Mouse (Mus musculus) limb, embryonic 15.5 days (tissue): Measurements from ENCODE around the gene Mri1. TPM values are rescaled to one million over a fixed set of nuclear protein-coding genes. Genes with fewer than 3 reads are reported as not detected.
A peak's percentile ranks its signal among the peaks of the same experiment; 100 is the strongest.

Experiments used
- ATAC-seq: fragments of 200-750 bp; cut with Nextera tagmentation; 2 replicates; pipeline ENCODE4 v1.8.0; 2017; ENCODE audit warnings: low read depth, moderate TSS enrichment; ENCODE audit not compliant: insufficient number of reproducible peaks, low FRiP score, low TSS enrichment
- H3K27ac ChIP-seq: fragments of 300-500 bp; sonication (generic); 2 replicates; pipeline ENCODE4 v1.5.1; 2015; ENCODE audit warnings: moderate library complexity, mild to moderate bottlenecking, inconsistent platforms
- H3K27me3 ChIP-seq: fragments of 300-500 bp; sonication (generic); 2 replicates; pipeline ENCODE4 v1.6.1; 2015; ENCODE audit warnings: inconsistent platforms
- H3K36me3 ChIP-seq: fragments of 300-500 bp; sonication (generic); 2 replicates; pipeline ENCODE4 v1.6.1; 2015; ENCODE audit warnings: inconsistent platforms
- H3K4me1 ChIP-seq: fragments of 300-500 bp; sonication (generic); 2 replicates; pipeline ENCODE4 v1.6.1; 2015; ENCODE audit warnings: inconsistent platforms
- H3K4me2 ChIP-seq: fragments of 300-500 bp; sonication (generic); 2 replicates; pipeline ENCODE4 v1.6.1; 2015; ENCODE audit warnings: mild to moderate bottlenecking, inconsistent platforms
- H3K4me3 ChIP-seq: fragments of 300-500 bp; sonication (generic); 2 replicates; pipeline ENCODE4 v1.5.1; 2015; ENCODE audit warnings: mild to moderate bottlenecking, inconsistent platforms
- H3K9ac ChIP-seq: fragments of 300-500 bp; sonication (generic); 2 replicates; pipeline ENCODE4 v1.6.1; 2015; ENCODE audit warnings: inconsistent platforms
- H3K9me3 ChIP-seq: fragments of 300-500 bp; sonication (generic); 2 replicates; pipeline ENCODE4 v1.6.1; 2016; ENCODE audit warnings: inconsistent platforms
- WGBS: fragments of 180-500 bp; shearing (Covaris S2); methylation state at CpG from one replicate; pipeline ENCODE4 v1.1.7; 2015; 5-methylcytosine and 5-hydroxymethylcytosine counted together
- microRNA counts: library from miRNA; unstranded; fragments of <30 nt; microRNA quantifications from one replicate; lab custom pipeline; 2016
- microRNA-seq: library from miRNA; unstranded; fragments of <30 nt; microRNA quantifications from one replicate; pipeline ENCODE4, GENCODE M21; 2016
- polyA plus RNA-seq: library from polyadenylated mRNA; unstranded; fragments of >200 nt; fragmentation: Nextera tagmentation; extraction: Ambion mirVana; gene quantifications from 2 replicates; pipeline ENCODE4 v1.2.1, GENCODE M21; 2015

The Mri1 gene
- polyA plus RNA-seq, 1 experiment from 2014 or later, result 62.0 TPM

GRCm38 (mm10) chr8:84200652-84201544 is 56.2 kb downstream of the Mri1 start:
- 2% methylated on average over 58 of the region's 70 CpGs for WGBS
- H3K27me3 ChIP-seq, result no peaks in the 10 kb centered on the region
- peak overlapping the region; percentile 93 for H3K4me2 ChIP-seq
- peak overlapping the region; percentile 87 for H3K9ac ChIP-seq
- ATAC-seq, result peak; percentile 41
- H3K27ac ChIP-seq, result peak overlapping the region; percentile 99
- no peaks in the 10 kb centered on the region for H3K9me3 ChIP-seq
- H3K4me1 ChIP-seq, result peaks cover 69% of the 10 kb centered on the region
- peaks cover 10% of the 10 kb centered on the region for H3K36me3 ChIP-seq
- peak overlapping the region; percentile 76 for H3K4me3 ChIP-seq

DNA sequence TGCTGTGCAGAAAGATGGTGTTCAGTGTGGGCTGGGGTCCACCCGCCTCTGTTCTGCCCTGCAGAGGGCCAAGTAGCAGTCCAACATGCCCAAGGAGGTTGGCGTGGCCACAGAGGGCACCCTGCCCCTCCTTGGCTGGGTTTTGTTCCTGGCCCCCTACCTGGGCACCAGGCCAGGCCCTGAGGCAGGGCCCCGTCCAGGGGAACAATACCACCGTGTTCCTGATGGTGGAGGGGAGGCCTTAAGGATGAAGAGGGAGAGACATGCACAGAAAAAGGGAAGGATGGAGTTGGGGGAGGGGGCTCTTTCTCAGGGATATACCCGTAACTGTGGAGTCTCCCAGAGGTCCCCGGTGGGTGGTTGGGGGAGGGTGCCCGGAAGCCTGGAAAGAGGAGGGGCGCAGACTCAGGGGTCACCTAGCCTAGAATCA is 57.0 kb downstream of the Mri1 start:
- Histone ChIP-seq H3K27me3 (no peaks in the 10 kb centered on the region), H3K4me3 (peak overlapping the region; percentile 76), H3K9ac (peak overlapping the region; percentile 87; the same call in 1 of the 2 replicates), H3K9me3 (no peaks in the 10 kb centered on the region), H3K27ac (peak overlapping the region; percentile 99), H3K4me1 (peaks cover 65% of the 10 kb centered on the region), H3K4me2 (peak overlapping the region; percentile 93), H3K36me3 (peaks cover 3% of the 10 kb centered on the region; the same call in 1 of the 2 replicates)
- WGBS, result 10% methylated on average over 8 of the region's 8 CpGs
- ATAC-seq, result no peak

MicroRNA genes within 50 kb of the gene (microRNA counts, 519-probe panel; counts per million panel counts)
- microRNA mmu-miR-23a (lab: Ali Mortazavi, UCI) (4,054 counts per million, percentile 92 among the panel's probes with 10 or more counts), microRNA mmu-miR-27a (lab: Ali Mortazavi, UCI) (4,169 counts per million, percentile 93 among the panel's probes with 10 or more counts)

Small RNAs within 50 kb of the gene (microRNA-seq; reads per million reads assigned to microRNA genes)
- gene Mir23a (27,813 reads per million, percentile 97 among the genes with 10 or more reads in this experiment), gene Mir24-2 (not detected), gene Mir27a (439 reads per million, percentile 66 among the genes with 10 or more reads in this experiment), gene Mir3074-2 (not detected)

Other genes starting within 250 kb of the Mri1 start
- 0.27 and 0.71 TPM in 2 replicates for gene 2210011C24Rik, start 245.2 kb downstream of the Mri1 start, polyA plus RNA-seq
- gene Palm3, start 235.9 kb downstream of the Mri1 start, polyA plus RNA-seq, result 5.4 and 5.5 TPM in 2 replicates
- 1.7 and 2.2 TPM in 2 replicates for gene Il27ra, start 214.7 kb downstream of the Mri1 start, polyA plus RNA-seq
- gene Rln3, start 212.3 kb downstream of the Mri1 start, polyA plus RNA-seq, result not detected in 2 replicates
- 1.0 and 1.4 TPM in 2 replicates for gene Gm10643, start 192.2 kb downstream of the Mri1 start, polyA plus RNA-seq
- gene Rfx1, start 190.5 kb downstream of the Mri1 start, polyA plus RNA-seq, result 8.0 and 8.5 TPM in 2 replicates
- gene Dcaf15, start 152.6 kb downstream of the Mri1 start, polyA plus RNA-seq, result 6.8 and 8.7 TPM in 2 replicates
- gene Podnl1, start 131.3 kb downstream of the Mri1 start, polyA plus RNA-seq, result 2.0 and 2.2 TPM in 2 replicates
- 28.5 and 29.2 TPM in 2 replicates for gene Cc2d1a, start 109.4 kb downstream of the Mri1 start, polyA plus RNA-seq
- 1.1 and 1.3 TPM in 2 replicates for gene 4930432K21Rik, start 109.3 kb downstream of the Mri1 start, polyA plus RNA-seq
- 1.8 and 3.0 TPM in 2 replicates for gene Nanos3, start 72.1 kb downstream of the Mri1 start, polyA plus RNA-seq
- gene Zswim4, start 20.3 kb downstream of the Mri1 start, polyA plus RNA-seq, result 13.5 and 15.1 TPM in 2 replicates
- gene D8Ertd738e, start 7.6 kb downstream of the Mri1 start, polyA plus RNA-seq, result 309 and 325 TPM in 2 replicates
- 18.8 and 20.6 TPM in 2 replicates for gene Ccdc130, start 13.1 kb upstream of the Mri1 start, polyA plus RNA-seq
- 3.3 and 5.2 TPM in 2 replicates for gene Cacna1a, start 131.1 kb upstream of the Mri1 start, polyA plus RNA-seq